Mouse (Mus musculus) bone marrow, adult 2 months (tissue): Measurements from ENCODE around the gene Gm9837.

Experiments used
- CTCF ChIP-seq: fragments of 200-500 bp; IDR thresholded peaks from 2 replicates; pipeline ENCODE4 v1.5.1; 2011; ENCODE audit warnings: low read length, control low read depth; ENCODE audit not compliant: control insufficient read depth, insufficient read depth
- POLR2A ChIP-seq: fragments of 200-500 bp; IDR thresholded peaks from 2 replicates; pipeline ENCODE4 v1.6.1; 2011; ENCODE audit warnings: low read depth, mild to moderate bottlenecking, control low read depth, low read length, borderline replicate concordance; ENCODE audit not compliant: control insufficient read depth

DNA sequence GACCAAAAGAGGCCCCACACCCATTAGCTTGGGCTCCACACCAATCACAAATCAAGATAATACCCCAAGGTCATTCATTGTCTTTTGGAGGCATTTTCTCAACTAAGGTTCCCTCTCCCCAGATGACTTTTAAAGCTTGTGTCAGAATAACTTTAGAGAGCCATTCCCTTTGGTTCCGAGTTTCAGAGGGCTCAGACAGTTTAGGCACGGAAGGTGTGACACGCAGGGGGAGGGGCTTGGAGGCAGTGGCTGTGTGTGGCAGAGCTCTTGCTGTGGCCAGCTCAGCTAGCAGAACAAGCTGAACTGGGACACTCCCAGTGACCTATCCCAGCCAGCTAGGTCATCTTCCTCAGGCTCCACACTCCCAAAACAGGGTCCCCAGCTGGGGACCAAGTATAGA lies 38.3 kb upstream of the Gm9837 start:
- TF ChIP-seq CTCF (no peak), POLR2A (no peak)
